Mouse (Mus musculus): ENCODE measurements around the gene Rcbtb2. TPM values are rescaled to one million over a fixed set of nuclear protein-coding genes. Genes with fewer than 3 reads are reported as not detected.
"Not testable (repeated sequence)": the region's sequence is repeated elsewhere in the genome, so short reads cannot be mapped to it uniquely, and the experiment has no call there.

Rcbtb2 gene
- polyA plus RNA-seq, 1 experiment, result 14.4 TPM

- Histone ChIP-seq H3K4me3 (ENCODE audit: extremely low read depth, insufficient read depth, insufficient read length) (no peak overlapping the region), H3K4me1 (ENCODE audit: control insufficient read depth, insufficient read depth, insufficient read length) (no peaks in the 10 kb centered on the region), H3K27ac (ENCODE audit: insufficient read depth, low read length) (no peak overlapping the region), H3K27me3 (ENCODE audit: control insufficient read depth, insufficient read depth, low read length) (no peaks in the 10 kb centered on the region), H3K36me3 (ENCODE audit: control insufficient read depth, insufficient read depth, low read length) (no peaks in the 10 kb centered on the region)
- DNase-seq (ENCODE audit: low read depth in 1 of 2, low spot score in 2 of 2), result no peak
- 75% methylated on average over 13 of the region's 13 CpGs for WGBS
- no peak for TF ChIP-seq CTCF (IDR thresholded peaks at IDR 0.05; ENCODE audit: extremely low read depth, insufficient read depth, insufficient read length, insufficient replicate concordance)
- no peak for TF ChIP-seq POLR2A (IDR thresholded peaks at IDR 0.05; ENCODE audit: low read depth, low read length)
Measured at GRCm38 (mm10) chr14:73094802-73095550, 27.9 kb upstream of the Rcbtb2 start.

- H3K27me3 ChIP-seq (ENCODE audit: control insufficient read depth, insufficient read depth, low read length), result no peaks in the 10 kb centered on the region
- H3K36me3 ChIP-seq (ENCODE audit: control insufficient read depth, insufficient read depth, low read length), result no peaks in the 10 kb centered on the region
- WGBS, result 40% methylated on average over 10 of the region's 10 CpGs
- peak in 1 of 2 experiments; percentile 36 for DNase-seq (ENCODE audit: low read depth in 1 of 2, low spot score in 2 of 2)
- no peaks in the 10 kb centered on the region for H3K4me1 ChIP-seq (ENCODE audit: control insufficient read depth, insufficient read depth, insufficient read length)
- TF ChIP-seq POLR2A (IDR thresholded peaks at IDR 0.05; ENCODE audit: low read depth, low read length), result no peak
- peak; percentile 78; the same call in 1 of the 2 replicates for TF ChIP-seq CTCF (IDR thresholded peaks at IDR 0.05; ENCODE audit: extremely low read depth, insufficient read depth, insufficient read length, insufficient replicate concordance)
- no peak overlapping the region for H3K4me3 ChIP-seq (ENCODE audit: extremely low read depth, insufficient read depth, insufficient read length)
- H3K27ac ChIP-seq (ENCODE audit: insufficient read depth, low read length), result no peak overlapping the region
Measured at GRCm38 (mm10) chr14:73098677-73099387, 24.0 kb upstream of the Rcbtb2 start.

- no peak for TF ChIP-seq CTCF (IDR thresholded peaks at IDR 0.05; ENCODE audit: extremely low read depth, insufficient read depth, insufficient read length, insufficient replicate concordance)
- TF ChIP-seq POLR2A (IDR thresholded peaks at IDR 0.05; ENCODE audit: low read depth, low read length), result no peak
- DNase-seq (ENCODE audit: low read depth in 1 of 2, low spot score in 2 of 2), result no peak
- no peaks in the 10 kb centered on the region for H3K36me3 ChIP-seq (ENCODE audit: control insufficient read depth, insufficient read depth, low read length)
- H3K4me3 ChIP-seq (ENCODE audit: extremely low read depth, insufficient read depth, insufficient read length), result no peak overlapping the region
- H3K27me3 ChIP-seq (ENCODE audit: control insufficient read depth, insufficient read depth, low read length), result no peaks in the 10 kb centered on the region
- 81% methylated on average over 12 of the region's 12 CpGs for WGBS
- peaks cover 4% of the 10 kb centered on the region; the same call in 1 of the 2 replicates for H3K4me1 ChIP-seq (ENCODE audit: control insufficient read depth, insufficient read depth, insufficient read length)
- H3K27ac ChIP-seq (ENCODE audit: insufficient read depth, low read length), result no peak overlapping the region
Measured at GRCm38 (mm10) chr14:73102270-73102865, 20.5 kb upstream of the Rcbtb2 start.

- H3K36me3 ChIP-seq (ENCODE audit: control insufficient read depth, insufficient read depth, low read length); DNase-seq (ENCODE audit: low read depth in 1 of 2, low spot score in 2 of 2); H3K27me3 ChIP-seq (ENCODE audit: control insufficient read depth, insufficient read depth, low read length); H3K4me3 ChIP-seq (ENCODE audit: extremely low read depth, insufficient read depth, insufficient read length); H3K4me1 ChIP-seq (ENCODE audit: control insufficient read depth, insufficient read depth, insufficient read length); H3K27ac ChIP-seq (ENCODE audit: insufficient read depth, low read length): not testable (repeated sequence)
- WGBS, result 93% methylated on average over 4 of the region's 4 CpGs
Measured at GRCm38 (mm10) chr14:73102986-73103385, 19.9 kb upstream of the Rcbtb2 start.

GRCm38 (mm10) chr14:73104913-73105312 is 17.9 kb upstream of the Rcbtb2 start:
- H3K4me3 ChIP-seq (ENCODE audit: extremely low read depth, insufficient read depth, insufficient read length), result no peak overlapping the region
- no peaks in the 10 kb centered on the region for H3K36me3 ChIP-seq (ENCODE audit: control insufficient read depth, insufficient read depth, low read length)
- TF ChIP-seq POLR2A (IDR thresholded peaks at IDR 0.05; ENCODE audit: low read depth, low read length) (no peak), CTCF (IDR thresholded peaks at IDR 0.05; ENCODE audit: extremely low read depth, insufficient read depth, insufficient read length, insufficient replicate concordance) (no peak)
- no peak overlapping the region for H3K27ac ChIP-seq (ENCODE audit: insufficient read depth, low read length)
- H3K4me1 ChIP-seq (ENCODE audit: control insufficient read depth, insufficient read depth, insufficient read length), result peaks cover 4% of the 10 kb centered on the region; the same call in 1 of the 2 replicates
- 48% methylated on average over 6 of the region's 6 CpGs for WGBS
- DNase-seq (ENCODE audit: low read depth in 1 of 2, low spot score in 2 of 2), result no peak
- H3K27me3 ChIP-seq (ENCODE audit: control insufficient read depth, insufficient read depth, low read length), result no peaks in the 10 kb centered on the region

GRCm38 (mm10) chr14:73105407-73106185 is 17.2 kb upstream of the Rcbtb2 start:
- 16% methylated on average over 11 of the region's 11 CpGs for WGBS
- TF ChIP-seq CTCF (IDR thresholded peaks at IDR 0.05; ENCODE audit: extremely low read depth, insufficient read depth, insufficient read length, insufficient replicate concordance) (no peak), POLR2A (IDR thresholded peaks at IDR 0.05; ENCODE audit: low read depth, low read length) (no peak)
- peaks cover 4% of the 10 kb centered on the region; the same call in 1 of the 2 replicates for H3K4me1 ChIP-seq (ENCODE audit: control insufficient read depth, insufficient read depth, insufficient read length)
- H3K27me3 ChIP-seq (ENCODE audit: control insufficient read depth, insufficient read depth, low read length), result no peaks in the 10 kb centered on the region
- H3K27ac ChIP-seq (ENCODE audit: insufficient read depth, low read length), result no peak overlapping the region
- no peaks in the 10 kb centered on the region for H3K36me3 ChIP-seq (ENCODE audit: control insufficient read depth, insufficient read depth, low read length)
- H3K4me3 ChIP-seq (ENCODE audit: extremely low read depth, insufficient read depth, insufficient read length), result no peak overlapping the region
- no peak for DNase-seq (ENCODE audit: low read depth in 1 of 2, low spot score in 2 of 2)
